Mouse (Mus musculus) bone marrow macrophage, adult 2 months (primary cell): ENCODE measurements around the gene Mta3. TPM values are rescaled to one million over a fixed set of nuclear protein-coding genes. Genes with fewer than 3 reads are reported as not detected.

Experiments
- H3K27ac ChIP-seq: 2 replicates; pipeline ENCODE4 v1.5.1; 2012; ENCODE audit warnings: low read depth, low read length; ENCODE audit not compliant: insufficient read depth
- H3K4me1 ChIP-seq: 2 replicates; pipeline ENCODE4 v1.6.1; 2012; ENCODE audit warnings: low read length; ENCODE audit not compliant: control insufficient read depth, insufficient read depth
- H3K4me3 ChIP-seq: 2 replicates; pipeline ENCODE4 v1.5.1; 2012; ENCODE audit warnings: mild to moderate bottlenecking, low read length, moderate library complexity; ENCODE audit not compliant: insufficient read depth
- CTCF ChIP-seq: IDR thresholded peaks from 2 replicates; pipeline ENCODE4 v1.5.1; 2012; ENCODE audit warnings: low read depth, mild to moderate bottlenecking, low read length, moderate library complexity
- POLR2A ChIP-seq: IDR thresholded peaks from 2 replicates; pipeline ENCODE4 v1.6.1; 2012; ENCODE audit warnings: mild to moderate bottlenecking, low read depth, low read length, borderline replicate concordance
- polyA plus RNA-seq: library from polyadenylated mRNA; stranded (reverse); fragments of >200 nt; gene quantifications from 2 replicates; pipeline ENCODE4 v1.2.4, GENCODE M21; 2012; ENCODE audit not compliant: missing spikeins, insufficient read depth, insufficient read length

The Mta3 gene
- polyA plus RNA-seq, 1 experiment = 57.5 TPM

DNA sequence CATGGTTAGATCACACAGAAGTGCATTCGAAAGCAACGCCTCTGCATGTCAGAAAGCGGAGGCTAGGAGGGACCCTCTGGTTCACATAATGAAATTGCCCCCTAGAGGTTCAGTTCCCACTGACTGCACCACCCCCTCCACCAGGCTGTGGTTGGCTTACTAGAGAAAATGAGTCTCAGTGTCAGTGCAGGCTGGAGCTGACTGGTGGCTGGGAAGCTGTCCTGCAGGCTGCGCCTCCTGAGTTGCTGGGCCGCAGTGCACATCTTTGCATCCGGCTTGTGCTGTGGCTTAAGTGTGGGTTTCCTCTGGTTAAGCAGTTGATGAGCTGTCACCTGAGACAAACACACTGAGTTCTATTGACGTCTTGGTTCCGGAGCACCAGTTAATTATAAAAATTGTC, 66.7 kb downstream of the Mta3 start:
- no peak for TF ChIP-seq CTCF
- TF ChIP-seq POLR2A = no peak
- Histone ChIP-seq H3K4me1 (no peaks in the 10 kb centered on the region), H3K27ac (no peak overlapping the region), H3K4me3 (no peak overlapping the region)

DNA sequence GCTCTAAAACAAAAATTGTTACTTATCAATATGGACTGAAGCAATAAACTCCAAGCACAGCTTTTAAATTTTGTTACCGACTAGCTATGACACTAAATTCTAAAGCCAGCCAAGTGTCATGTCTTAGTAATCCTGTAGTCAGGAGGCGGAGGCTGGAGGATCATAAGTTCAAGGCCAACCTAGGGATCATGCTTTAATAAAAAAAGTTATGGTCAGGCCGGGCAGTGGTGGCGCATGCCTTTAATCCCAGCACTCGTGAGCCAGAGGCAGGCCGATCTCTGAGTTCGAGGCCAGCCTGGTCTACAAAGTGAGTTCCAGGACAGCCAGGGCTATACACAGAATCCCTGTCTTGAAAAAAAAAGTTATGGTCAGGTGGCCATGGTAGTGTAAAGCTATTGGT, 71.0 kb downstream of the Mta3 start:
- Histone ChIP-seq H3K27ac (no peak overlapping the region), H3K4me3 (no peak overlapping the region), H3K4me1 (no peaks in the 10 kb centered on the region)
- TF ChIP-seq CTCF (no peak), POLR2A (no peak)

DNA sequence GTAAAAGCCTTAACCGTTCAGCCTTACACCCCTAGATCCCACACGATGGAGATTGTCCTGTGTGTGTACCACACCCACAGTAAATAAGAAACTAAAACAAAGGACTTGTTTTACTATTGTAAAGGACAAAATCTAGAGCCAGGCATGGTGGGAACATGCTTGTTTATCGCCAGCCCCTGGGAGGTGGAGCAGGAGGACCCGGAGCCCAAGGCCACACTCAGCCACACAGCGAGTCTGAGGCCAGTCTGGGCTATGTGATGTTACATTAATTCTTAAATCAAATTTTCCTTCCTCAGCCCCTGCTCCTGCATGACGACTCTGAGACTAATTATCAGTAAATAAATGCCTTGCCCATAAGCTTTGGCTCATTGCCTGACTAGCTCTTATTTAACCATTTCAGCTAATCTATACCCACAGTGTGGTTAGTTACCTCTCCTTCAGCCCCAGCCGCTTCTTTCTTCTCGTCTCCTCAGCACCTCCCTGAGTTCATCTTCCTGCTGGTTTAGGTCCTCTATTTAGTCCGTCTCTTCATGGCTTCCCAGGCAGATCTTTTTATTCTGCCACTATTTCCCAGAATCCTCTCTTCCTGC, 71.6 kb downstream of the Mta3 start:
- no peak overlapping the region for H3K27ac ChIP-seq
- H3K4me3 ChIP-seq = no peak overlapping the region
- H3K4me1 ChIP-seq = no peaks in the 10 kb centered on the region
- TF ChIP-seq CTCF (no peak), POLR2A (no peak)

DNA sequence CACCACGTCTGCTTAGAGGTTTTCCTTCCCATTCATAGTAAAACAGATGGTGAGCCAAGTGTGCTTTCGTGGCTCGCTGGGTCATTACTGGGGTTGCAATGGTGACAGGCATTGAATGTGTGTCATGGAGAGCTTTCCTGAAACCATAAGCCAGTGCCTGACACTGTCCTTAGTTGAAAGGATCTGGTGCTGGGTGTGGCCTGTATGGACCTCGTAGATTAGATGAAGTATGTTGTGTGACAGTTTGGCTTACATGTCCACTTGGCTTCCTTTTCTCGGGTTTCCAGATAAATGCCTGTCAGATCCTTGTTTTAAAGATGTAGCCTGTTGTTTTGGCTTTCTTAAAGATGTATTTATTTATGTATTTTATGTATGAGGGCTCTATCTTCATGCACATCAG, 74.3 kb downstream of the Mta3 start:
- TF ChIP-seq CTCF (no peak), POLR2A (no peak)
- Histone ChIP-seq H3K4me1 (no peaks in the 10 kb centered on the region), H3K27ac (no peak overlapping the region), H3K4me3 (no peak overlapping the region)

DNA sequence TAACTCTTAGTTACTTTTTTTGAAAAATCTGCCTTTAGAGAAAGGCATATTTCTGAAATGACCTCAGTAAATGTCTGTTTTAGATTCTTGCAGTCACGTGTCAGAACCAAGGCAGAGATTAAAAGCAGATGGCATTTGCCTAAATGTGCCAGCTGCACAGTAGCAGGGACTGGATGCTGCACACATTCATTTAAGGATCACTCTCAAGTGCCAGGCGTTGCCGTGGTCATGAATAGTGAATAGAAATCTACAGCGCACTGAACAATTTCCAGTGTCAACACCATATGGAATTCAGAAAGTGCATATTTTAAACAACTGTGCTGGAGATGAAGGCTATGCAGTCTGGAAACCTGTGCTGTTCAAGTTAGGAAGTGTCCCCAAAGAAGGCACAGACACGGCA, 76.8 kb downstream of the Mta3 start:
- TF ChIP-seq CTCF (no peak), POLR2A (no peak)
- Histone ChIP-seq H3K4me3 (no peak overlapping the region), H3K27ac (no peak overlapping the region), H3K4me1 (peaks cover 3% of the 10 kb centered on the region)

DNA sequence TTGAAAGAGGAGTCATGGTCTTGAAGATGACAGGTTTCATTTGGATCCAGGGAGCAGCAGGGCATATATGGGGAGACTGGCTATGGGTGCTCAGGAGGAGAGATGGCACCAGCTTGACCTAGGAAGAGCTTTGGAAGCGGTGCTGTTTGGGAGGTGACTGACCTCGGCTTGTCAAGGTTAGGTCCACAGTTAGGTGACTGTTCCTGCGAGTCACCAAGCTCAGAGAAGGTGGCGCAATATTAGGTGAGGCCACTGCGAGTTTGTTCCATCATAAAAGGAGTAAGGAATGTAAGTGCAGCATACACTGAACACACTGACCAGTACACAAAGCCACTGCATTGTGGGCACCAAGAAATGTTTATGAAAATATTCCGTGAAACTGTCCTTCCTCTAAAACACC, 80.5 kb downstream of the Mta3 start:
- H3K27ac ChIP-seq = no peak overlapping the region
- peaks cover 17% of the 10 kb centered on the region for H3K4me1 ChIP-seq
- TF ChIP-seq POLR2A = no peak
- no peak for TF ChIP-seq CTCF
- H3K4me3 ChIP-seq = no peak overlapping the region

GRCm38 (mm10) chr17:83790158-83790557, 84.2 kb downstream of the Mta3 start:
- peaks cover 17% of the 10 kb centered on the region for H3K4me1 ChIP-seq
- TF ChIP-seq POLR2A (no peak), CTCF (no peak)
- peak overlapping the region; percentile 19; the same call in 1 of the 2 replicates for H3K27ac ChIP-seq
- no peak overlapping the region for H3K4me3 ChIP-seq

DNA sequence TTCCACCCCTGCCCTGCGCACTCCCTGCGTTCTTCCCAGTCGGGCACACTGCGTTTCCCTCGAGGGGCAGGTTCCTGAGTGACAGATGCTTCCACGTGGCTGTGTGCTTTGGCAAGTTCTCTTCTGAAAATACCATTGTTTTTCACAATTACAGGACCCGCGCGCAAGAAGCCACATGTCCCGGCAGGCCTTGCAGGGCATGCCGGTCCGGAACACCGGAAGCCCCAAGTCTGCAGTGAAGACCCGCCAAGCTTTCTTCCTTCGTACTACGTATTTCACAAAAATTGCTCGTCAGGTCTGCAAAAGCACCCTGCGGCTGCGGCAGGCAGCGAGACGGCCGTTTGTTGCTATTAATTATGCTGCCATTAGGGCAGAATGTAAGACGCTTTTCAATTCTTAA, 86.4 kb downstream of the Mta3 start:
- Histone ChIP-seq H3K27ac (no peak overlapping the region), H3K4me3 (no peak overlapping the region), H3K4me1 (peaks cover 21% of the 10 kb centered on the region)
- no peak for TF ChIP-seq POLR2A

- TF ChIP-seq CTCF (no peak), POLR2A (no peak)
- Histone ChIP-seq H3K27ac (no peak overlapping the region), H3K4me1 (peaks cover 15% of the 10 kb centered on the region), H3K4me3 (no peak overlapping the region)
Observed at GRCm38 (mm10) chr17:83795121-83795520, 89.2 kb downstream of the Mta3 start.

DNA sequence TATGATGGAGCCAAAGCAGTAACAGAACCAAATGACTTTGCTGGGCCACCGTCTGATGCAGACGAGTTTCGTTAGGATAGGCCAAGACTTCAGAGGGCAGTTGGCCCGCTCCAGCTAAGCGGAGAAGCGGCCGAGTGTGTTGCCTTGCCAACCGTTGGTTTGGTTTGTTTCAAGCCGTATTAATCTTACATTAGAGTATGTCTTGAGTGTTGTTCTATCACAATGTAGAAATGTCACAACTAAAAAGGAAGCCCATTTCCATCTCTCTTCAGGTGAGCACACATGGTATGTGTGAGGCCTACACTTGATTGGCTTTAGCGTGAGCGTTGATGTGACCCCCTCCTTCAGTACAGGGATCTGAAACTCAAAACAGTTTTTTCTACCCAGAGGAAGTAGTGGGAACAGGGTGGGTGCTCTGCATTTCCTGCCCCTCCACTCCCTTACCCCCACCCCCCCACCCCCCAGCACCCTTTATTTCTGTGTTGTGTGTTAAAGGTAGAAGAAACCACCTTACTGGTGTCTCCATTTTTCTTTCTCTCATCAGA, 93.6 kb downstream of the Mta3 start:
- Histone ChIP-seq H3K4me3 (no peak overlapping the region), H3K4me1 (peaks cover 7% of the 10 kb centered on the region), H3K27ac (no peak overlapping the region)
- no peak for TF ChIP-seq POLR2A
- no peak for TF ChIP-seq CTCF
